Mouse (Mus musculus) hindbrain, embryonic 12.5 days (tissue): ENCODE results near the gene Cfap74. TPM values are rescaled to one million over a fixed set of nuclear protein-coding genes. Genes with fewer than 3 reads are reported as not detected.

Source experiments
- ATAC-seq: fragments of 200-750 bp; cut with Nextera tagmentation; 2 replicates; pipeline ENCODE4 v1.8.0; 2017; ENCODE audit warnings: moderate TSS enrichment; ENCODE audit not compliant: low FRiP score
- H3K27ac ChIP-seq: fragments of 300-500 bp; sonication (generic); 2 replicates; pipeline ENCODE4 v1.5.1; 2016; ENCODE audit warnings: mild to moderate bottlenecking
- H3K27me3 ChIP-seq: fragments of 300-500 bp; sonication (generic); 2 replicates; pipeline ENCODE4 v1.6.1; 2016; ENCODE audit warnings: mild to moderate bottlenecking
- H3K36me3 ChIP-seq: fragments of 300-500 bp; sonication (generic); 2 replicates; pipeline ENCODE4 v1.6.1; 2016; ENCODE audit warnings: mild to moderate bottlenecking
- H3K4me1 ChIP-seq: fragments of 300-500 bp; sonication (generic); 2 replicates; pipeline ENCODE4 v1.6.1; 2016
- H3K4me2 ChIP-seq: fragments of 300-500 bp; sonication (generic); replicated peaks from 2 replicates; pipeline ENCODE4 v1.6.1; 2016; ENCODE audit warnings: mild to moderate bottlenecking
- H3K4me3 ChIP-seq: fragments of 300-500 bp; sonication (generic); 2 replicates; pipeline ENCODE4 v1.5.1; 2016; ENCODE audit warnings: mild to moderate bottlenecking
- H3K9ac ChIP-seq: fragments of 300-500 bp; sonication (generic); 2 replicates; pipeline ENCODE4 v1.6.1; 2016; ENCODE audit warnings: mild to moderate bottlenecking, moderate library complexity
- H3K9me3 ChIP-seq: fragments of 300-500 bp; sonication (generic); replicated peaks from 2 replicates; pipeline ENCODE4 v1.6.1; 2016; ENCODE audit warnings: mild to moderate bottlenecking
- WGBS: fragments of 180-500 bp; shearing (Covaris S2); methylation state at CpG from one replicate; pipeline ENCODE4 v1.1.7; 2016; 5-methylcytosine and 5-hydroxymethylcytosine counted together
- polyA plus RNA-seq: library from polyadenylated mRNA; unstranded; fragments of >200 nt; fragmentation: Nextera tagmentation; extraction: Ambion mirVana; gene quantifications from 2 replicates; pipeline ENCODE4 v1.2.1, GENCODE M21; 2016

Gene Cfap74
- polyA plus RNA-seq, 1 experiment from 2014 or later: 6.3 TPM

DNA sequence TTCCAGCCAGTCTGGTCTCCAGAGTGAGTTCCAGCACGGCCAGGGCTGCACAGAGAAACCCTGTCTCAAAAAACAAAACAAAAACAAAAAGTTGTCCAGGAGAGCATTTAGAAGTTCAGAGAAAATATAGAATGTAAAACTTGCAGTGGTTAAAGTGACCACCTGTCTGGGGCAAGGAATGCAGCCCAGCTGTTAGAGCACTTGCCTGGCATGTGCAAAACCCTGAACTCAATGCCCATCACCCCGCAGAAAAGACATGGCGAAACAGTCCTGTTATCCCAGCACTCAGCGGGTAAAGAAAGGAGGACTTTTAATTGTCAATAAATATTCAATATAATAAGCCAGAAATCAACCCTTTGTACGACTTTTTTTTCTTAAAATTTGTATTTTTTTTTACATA, 49.6 kb downstream of the Cfap74 start:
- Histone ChIP-seq H3K27me3 (no peaks in the 10 kb centered on the region), H3K4me2 (no peak overlapping the region), H3K9ac (no peak overlapping the region), H3K4me3 (no peak overlapping the region), H3K27ac (no peak overlapping the region), H3K36me3 (no peaks in the 10 kb centered on the region), H3K4me1 (no peaks in the 10 kb centered on the region), H3K9me3 (no peaks in the 10 kb centered on the region)
- ATAC-seq: no peak
- WGBS: 79% methylated on average over 5 of the region's 5 CpGs

DNA sequence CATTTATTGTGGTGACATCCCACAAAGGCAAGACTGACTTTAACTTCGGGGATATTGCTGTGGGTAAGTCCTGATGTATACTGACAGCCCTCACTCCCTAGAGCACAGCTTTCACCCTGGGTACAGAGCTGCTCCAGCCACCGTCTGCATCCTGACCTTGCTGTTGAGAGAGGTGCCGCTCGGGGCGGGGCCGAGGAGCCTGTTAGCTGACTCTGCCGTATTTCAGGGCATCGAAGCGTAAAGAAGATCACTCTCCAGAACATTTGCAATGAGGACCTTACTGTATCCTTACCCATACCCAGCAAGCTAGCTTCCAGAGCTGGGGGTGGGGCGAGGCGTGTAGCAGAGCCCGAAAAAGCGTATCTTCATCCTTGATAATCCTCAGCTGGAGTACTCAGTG, 54.1 kb downstream of the Cfap74 start:
- no peaks in the 10 kb centered on the region for H3K9me3 ChIP-seq
- no peaks in the 10 kb centered on the region for H3K4me1 ChIP-seq
- 78% methylated on average over 13 of the region's 13 CpGs for WGBS
- no peaks in the 10 kb centered on the region for H3K36me3 ChIP-seq
- H3K9ac ChIP-seq: no peak overlapping the region
- H3K4me3 ChIP-seq: no peak overlapping the region
- H3K27ac ChIP-seq: no peak overlapping the region
- no peak overlapping the region for H3K4me2 ChIP-seq
- no peak for ATAC-seq
- H3K27me3 ChIP-seq: no peaks in the 10 kb centered on the region

DNA sequence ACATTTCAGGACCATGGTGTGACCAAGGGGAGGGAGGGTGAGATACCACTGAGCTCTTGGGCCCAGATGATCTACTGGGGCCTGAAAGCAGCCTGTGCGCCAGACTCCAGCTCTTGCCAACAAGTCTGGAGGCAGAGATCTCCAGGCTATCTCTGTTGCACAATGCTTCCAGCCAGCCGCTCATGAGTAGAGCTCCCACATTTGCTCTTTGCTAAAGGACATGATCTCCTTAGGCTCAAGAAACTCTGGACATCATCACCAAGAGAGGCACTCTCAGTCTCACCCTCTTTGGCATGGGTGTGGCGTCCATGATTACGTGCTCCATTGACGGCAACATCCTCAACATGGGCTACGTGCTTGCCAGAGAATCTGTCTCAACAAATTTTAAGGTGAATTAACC, 54.6 kb downstream of the Cfap74 start:
- no peak overlapping the region for H3K4me3 ChIP-seq
- 87% methylated on average over 6 of the region's 6 CpGs for whole genome bisulfite sequencing

DNA sequence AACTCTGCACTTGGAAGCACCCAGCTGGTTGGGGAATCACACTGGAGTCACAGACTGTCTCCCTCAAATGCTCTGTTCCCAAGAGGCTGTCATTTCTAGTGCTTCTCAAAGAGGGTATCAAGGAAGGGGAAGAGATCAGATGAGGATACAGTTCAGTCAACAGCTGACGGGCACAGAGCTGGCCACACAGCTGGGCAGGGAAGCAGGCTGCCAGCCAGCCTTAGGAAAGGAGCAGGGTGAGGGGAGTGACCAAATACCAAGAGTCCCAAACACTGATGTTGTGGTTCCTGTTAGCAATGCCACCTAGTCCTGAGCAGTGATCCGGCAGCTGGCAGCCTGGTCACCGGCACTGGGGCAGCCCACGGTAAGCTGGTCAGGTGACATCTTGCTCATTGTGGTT, 55.1 kb downstream of the Cfap74 start:
- Histone ChIP-seq H3K27me3 (no peaks in the 10 kb centered on the region), H3K36me3 (no peaks in the 10 kb centered on the region), H3K9ac (no peak overlapping the region), H3K9me3 (no peaks in the 10 kb centered on the region), H3K27ac (no peak overlapping the region), H3K4me2 (no peak overlapping the region), H3K4me1 (peaks cover 1% of the 10 kb centered on the region; the same call in 1 of the 2 replicates), H3K4me3 (no peak overlapping the region)
- ATAC-seq: no peak
- WGBS: 91% methylated on average over 4 of the region's 4 CpGs

More for the DNA sequence above, 54.6 kb downstream of the Cfap74 start:
- Histone ChIP-seq H3K27ac (no peak overlapping the region), H3K9ac (no peak overlapping the region), H3K4me1 (no peaks in the 10 kb centered on the region), H3K27me3 (no peaks in the 10 kb centered on the region), H3K4me2 (no peak overlapping the region), H3K36me3 (no peaks in the 10 kb centered on the region), H3K9me3 (no peaks in the 10 kb centered on the region)
- ATAC-seq: no peak

DNA sequence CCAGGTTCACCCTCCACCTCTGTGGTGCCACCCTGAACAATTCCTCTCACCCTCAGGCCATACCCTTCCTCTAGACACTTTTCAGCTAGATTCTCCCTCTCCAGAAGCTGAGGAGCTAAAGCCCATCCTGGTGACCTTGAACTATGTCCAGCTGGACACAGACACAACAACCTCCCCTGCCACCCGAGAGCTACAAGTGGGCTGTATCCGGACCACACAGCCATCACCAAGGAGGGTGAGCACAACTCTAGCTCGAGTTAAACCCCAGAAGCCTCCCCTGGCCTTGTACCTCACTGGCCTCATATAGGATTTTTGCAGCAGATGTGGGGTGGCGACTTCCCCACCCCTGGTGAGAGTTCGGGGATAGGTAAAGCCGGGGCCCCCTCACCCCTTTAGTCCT, 56.6 kb downstream of the Cfap74 start:
- 77% methylated on average over 6 of the region's 6 CpGs for WGBS
- no peak overlapping the region for H3K27ac ChIP-seq
- ATAC-seq: no peak

DNA sequence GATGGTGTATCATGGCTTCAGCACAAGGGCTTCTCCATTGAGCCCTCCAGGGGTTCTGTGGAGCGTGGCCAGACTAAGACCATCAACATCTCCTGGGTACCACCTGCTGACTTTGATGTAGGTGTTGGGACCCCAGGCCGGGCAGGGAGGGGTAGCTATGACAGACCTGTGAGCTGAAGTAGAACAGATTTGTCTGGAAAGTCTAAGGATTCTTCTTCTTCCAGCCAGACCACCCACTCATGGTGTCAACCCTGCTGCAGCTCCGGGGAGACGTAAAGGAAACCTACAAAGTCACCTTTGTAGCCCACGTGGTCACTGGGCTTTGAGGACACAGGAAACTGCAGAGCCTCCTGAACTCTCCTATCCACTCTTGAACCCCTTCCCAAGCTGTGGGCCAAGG, 57.1 kb downstream of the Cfap74 start:
- no peak for ATAC-seq
- Histone ChIP-seq H3K4me1 (peaks cover 6% of the 10 kb centered on the region; the same call in 1 of the 2 replicates), H3K4me2 (no peak overlapping the region), H3K36me3 (no peaks in the 10 kb centered on the region), H3K27me3 (peaks cover 5% of the 10 kb centered on the region; the same call in 1 of the 2 replicates), H3K27ac (no peak overlapping the region), H3K9me3 (no peaks in the 10 kb centered on the region), H3K4me3 (no peak overlapping the region), H3K9ac (no peak overlapping the region)
- 90% methylated on average over 5 of the region's 5 CpGs for whole genome bisulfite sequencing

More for the DNA sequence above, 56.6 kb downstream of the Cfap74 start:
- Histone ChIP-seq H3K4me3 (no peak overlapping the region), H3K36me3 (no peaks in the 10 kb centered on the region), H3K27me3 (peaks cover 5% of the 10 kb centered on the region; the same call in 1 of the 2 replicates), H3K4me2 (no peak overlapping the region), H3K4me1 (peaks cover 6% of the 10 kb centered on the region; the same call in 1 of the 2 replicates), H3K9me3 (no peaks in the 10 kb centered on the region), H3K9ac (no peak overlapping the region)

DNA sequence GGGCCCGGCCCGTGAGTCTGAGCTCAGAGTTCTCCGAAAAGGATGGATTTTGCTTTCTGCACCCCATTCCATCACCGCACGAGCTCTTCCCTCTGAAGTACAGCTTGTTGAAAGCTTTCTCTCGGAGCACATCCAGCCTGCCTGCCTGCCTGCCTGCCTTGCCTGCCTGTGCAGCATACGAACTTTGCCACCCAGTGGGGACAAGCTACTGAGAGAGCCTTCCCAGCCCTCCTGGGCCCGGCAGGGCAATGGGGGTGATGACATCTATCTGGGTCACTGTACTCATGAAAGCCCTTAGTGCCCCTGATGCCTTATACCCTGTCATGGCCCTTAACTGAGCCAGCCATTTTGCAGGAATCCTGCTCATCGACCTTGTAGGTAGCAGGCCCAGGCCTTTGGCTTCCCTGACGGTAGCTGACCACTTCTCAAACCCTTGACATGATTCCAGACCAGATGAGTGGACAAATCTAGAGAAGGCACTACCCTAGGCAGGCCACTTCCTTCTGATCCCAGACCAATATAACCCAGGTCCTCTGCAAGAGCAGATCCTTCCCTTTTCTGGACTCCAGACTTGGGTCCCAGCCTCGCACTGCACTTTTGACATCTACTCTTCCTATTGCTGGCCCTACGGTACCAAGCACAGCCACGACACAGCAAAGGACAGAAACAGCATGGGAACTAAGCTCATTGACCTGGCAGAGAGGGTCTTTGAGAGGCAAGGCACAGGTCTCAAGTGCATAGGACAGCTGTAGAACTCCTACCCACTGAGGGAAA, 58.4 kb downstream of the Cfap74 start:
- Histone ChIP-seq H3K36me3 (no peaks in the 10 kb centered on the region), H3K4me3 (no peak overlapping the region), H3K9me3 (no peaks in the 10 kb centered on the region), H3K4me1 (peaks cover 6% of the 10 kb centered on the region; the same call in 1 of the 2 replicates), H3K27me3 (peaks cover 5% of the 10 kb centered on the region; the same call in 1 of the 2 replicates), H3K27ac (no peak overlapping the region), H3K4me2 (no peak overlapping the region), H3K9ac (no peak overlapping the region)
- 80% methylated on average over 13 of the region's 13 CpGs for WGBS
- ATAC-seq: no peak

DNA sequence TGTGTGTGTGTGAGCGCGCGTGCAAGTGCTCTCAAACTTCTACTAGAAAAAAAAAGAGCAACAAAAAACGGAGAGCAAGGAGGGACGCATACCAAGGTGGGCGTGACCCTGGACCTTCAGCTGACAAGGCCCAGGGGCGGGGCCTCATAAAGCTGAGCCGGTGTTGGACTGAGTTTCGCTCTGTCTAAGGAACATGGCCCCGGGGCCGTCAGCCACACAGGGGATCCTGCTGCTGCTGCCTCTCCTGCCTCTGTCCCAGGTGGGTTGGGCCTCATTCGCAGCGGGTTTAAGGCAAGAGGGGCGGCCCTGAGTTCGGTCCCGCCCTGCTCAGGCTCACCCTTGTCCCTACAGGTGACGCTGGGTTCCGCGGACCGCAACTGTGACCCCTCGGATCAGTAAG, 60.0 kb downstream of the Cfap74 start, which contains the start of gene Tmem52:
Tmem52 (plus strand) TSS at position 163 of the 400 bp plus-strand sequence.
- ATAC-seq: 0 out of 2 replicates have a peak, but pooled peaks have one; percentile 13
- no peak within 1 kb of the TSS for H3K27ac ChIP-seq
- peak within 1 kb of the TSS; percentile 38 for H3K4me2 ChIP-seq
- peaks cover 8% of the 10 kb centered on the region; the same call in 1 of the 2 replicates for H3K27me3 ChIP-seq
- peaks cover 6% of the 10 kb centered on the region; the same call in 1 of the 2 replicates for H3K4me1 ChIP-seq
- no peaks in the 10 kb centered on the region for H3K9me3 ChIP-seq
- no peak within 1 kb of the TSS for H3K4me3 ChIP-seq
- 11% methylated on average over 21 of the region's 21 CpGs for WGBS
- no peak within 1 kb of the TSS for H3K9ac ChIP-seq
- no peaks in the 10 kb centered on the region for H3K36me3 ChIP-seq

DNA sequence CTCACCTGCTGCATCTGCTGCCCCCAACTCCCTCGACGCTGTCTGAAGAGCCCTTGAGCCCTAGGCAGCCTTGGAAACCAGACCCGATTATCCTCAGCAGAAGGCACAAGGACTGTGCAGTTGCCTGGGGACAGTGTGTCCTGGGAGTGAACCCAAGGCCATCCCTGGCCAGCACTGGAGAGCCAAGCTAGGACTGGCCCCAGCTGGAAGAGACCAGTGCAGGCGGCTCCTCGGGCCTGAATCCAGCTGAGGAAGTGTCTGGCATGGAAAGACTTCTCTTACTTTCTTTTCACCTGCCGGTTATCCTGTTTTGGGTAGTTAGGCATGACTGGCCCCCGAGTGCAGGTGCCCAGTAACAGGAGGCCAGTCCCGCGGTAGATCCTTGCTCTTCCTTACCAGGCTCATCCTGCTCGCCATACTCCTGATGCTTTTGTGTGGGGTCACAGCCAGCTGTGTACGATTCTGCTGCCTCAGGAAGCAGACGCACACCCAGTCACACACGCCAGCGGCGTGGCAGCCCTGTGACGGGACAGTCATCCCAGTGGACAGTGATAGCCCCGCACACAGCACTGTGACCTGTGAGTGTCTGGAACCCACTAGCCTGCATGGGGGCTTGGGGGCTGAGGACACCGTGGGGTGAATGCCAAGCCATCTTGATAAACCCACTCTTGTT, 60.7 kb downstream of the Cfap74 start:
- Histone ChIP-seq H3K4me3 (no peak overlapping the region), H3K9ac (no peak overlapping the region), H3K4me2 (no peak overlapping the region), H3K36me3 (no peaks in the 10 kb centered on the region), H3K27ac (no peak overlapping the region), H3K9me3 (no peaks in the 10 kb centered on the region), H3K4me1 (peaks cover 6% of the 10 kb centered on the region; the same call in 1 of the 2 replicates), H3K27me3 (peaks cover 8% of the 10 kb centered on the region; the same call in 1 of the 2 replicates)
- ATAC-seq: no peak
- WGBS: 82% methylated on average over 18 of the region's 18 CpGs

DNA sequence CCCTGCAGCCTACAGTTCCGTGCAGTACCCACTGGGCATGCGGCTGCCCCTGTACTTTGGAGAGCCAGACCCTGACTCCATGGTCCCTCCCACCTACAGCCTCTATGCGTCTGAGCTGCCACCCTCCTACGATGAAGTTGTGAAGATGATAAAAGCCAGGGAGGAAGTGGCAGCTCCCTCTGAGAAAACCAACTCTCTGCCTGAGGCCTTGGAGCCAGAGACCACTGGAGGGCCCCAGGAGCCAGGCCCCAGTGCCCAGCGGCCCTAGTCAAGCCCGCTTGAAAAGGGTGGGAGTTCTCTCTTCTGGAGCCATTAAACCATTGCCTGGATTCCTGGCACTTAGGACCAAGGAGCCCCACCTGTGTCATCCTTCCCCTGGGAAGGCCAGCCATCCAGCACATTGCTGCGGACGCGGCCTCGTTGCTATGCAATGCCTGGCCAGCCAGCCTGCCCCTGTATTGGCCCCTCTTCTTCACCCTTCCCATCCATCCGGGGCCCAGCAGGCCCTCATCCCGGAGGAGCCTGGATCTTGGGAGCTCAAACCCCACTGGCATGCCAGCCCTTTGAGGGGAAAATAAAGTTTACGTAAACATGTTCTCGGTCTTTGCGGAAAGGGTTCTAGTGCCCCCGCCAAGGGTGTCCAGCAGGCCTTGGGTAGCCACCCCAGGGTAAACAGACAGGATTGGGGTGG, 61.4 kb downstream of the Cfap74 start:
- Histone ChIP-seq H3K4me2 (no peak overlapping the region), H3K36me3 (no peaks in the 10 kb centered on the region), H3K4me3 (no peak overlapping the region), H3K9me3 (no peaks in the 10 kb centered on the region), H3K9ac (no peak overlapping the region), H3K27ac (no peak overlapping the region), H3K4me1 (peaks cover 6% of the 10 kb centered on the region; the same call in 1 of the 2 replicates), H3K27me3 (peaks cover 8% of the 10 kb centered on the region; the same call in 1 of the 2 replicates)
- WGBS: 80% methylated on average over 16 of the region's 16 CpGs
- ATAC-seq: no peak

DNA sequence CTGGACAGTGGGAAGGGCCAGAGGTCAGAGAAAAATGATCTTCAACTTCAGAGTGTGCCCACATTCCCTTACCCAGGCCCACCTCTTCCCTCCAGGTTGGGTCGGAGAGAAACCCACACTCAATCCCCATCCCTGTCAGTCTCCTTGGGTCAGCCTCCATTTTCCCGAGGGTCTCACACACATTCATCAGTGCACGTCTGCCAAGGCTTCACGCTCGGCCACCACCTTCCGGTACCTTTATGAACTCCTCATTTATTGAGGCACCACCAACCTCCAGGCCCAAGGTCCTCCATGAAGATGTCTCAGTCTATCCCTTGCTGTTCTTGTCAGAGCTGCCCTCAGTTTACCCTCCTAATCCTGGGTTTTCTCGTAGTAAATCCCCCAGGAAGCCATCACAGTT, 62.0 kb downstream of the Cfap74 start:
- H3K4me3 ChIP-seq: no peak overlapping the region
- H3K27me3 ChIP-seq: peaks cover 8% of the 10 kb centered on the region; the same call in 1 of the 2 replicates
- no peaks in the 10 kb centered on the region for H3K36me3 ChIP-seq
- H3K4me1 ChIP-seq: peaks cover 6% of the 10 kb centered on the region; the same call in 1 of the 2 replicates
- no peak overlapping the region for H3K9ac ChIP-seq
- H3K27ac ChIP-seq: no peak overlapping the region
- H3K4me2 ChIP-seq: no peak overlapping the region
- H3K9me3 ChIP-seq: no peaks in the 10 kb centered on the region
- ATAC-seq: no peak
- WGBS: 82% methylated on average over 7 of the region's 7 CpGs

DNA sequence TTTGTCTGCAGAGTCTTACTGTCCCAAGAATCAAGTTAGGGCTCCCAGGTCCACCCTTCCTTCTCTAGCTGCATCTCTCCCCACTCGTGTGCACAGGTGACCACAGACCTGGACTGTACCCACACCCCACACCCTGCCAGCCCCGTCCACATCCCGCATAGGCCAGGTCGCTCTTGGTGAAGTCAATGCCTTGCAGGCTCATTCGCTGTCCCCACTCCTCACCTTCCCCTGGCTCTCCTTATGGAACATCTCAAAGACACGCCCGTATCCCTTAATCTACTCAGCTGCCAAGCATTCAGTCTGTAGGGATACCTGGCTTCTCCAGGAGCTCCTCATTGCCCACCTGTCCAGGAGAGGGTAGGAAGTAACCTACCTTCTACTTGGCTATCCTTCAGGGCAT, 62.4 kb downstream of the Cfap74 start:
- H3K9ac ChIP-seq: no peak overlapping the region
- H3K36me3 ChIP-seq: no peaks in the 10 kb centered on the region
- WGBS: 92% methylated on average over 7 of the region's 7 CpGs
- peaks cover 6% of the 10 kb centered on the region; the same call in 1 of the 2 replicates for H3K4me1 ChIP-seq
- H3K27me3 ChIP-seq: peaks cover 8% of the 10 kb centered on the region; the same call in 1 of the 2 replicates
- no peak for ATAC-seq
- H3K9me3 ChIP-seq: no peaks in the 10 kb centered on the region
- H3K27ac ChIP-seq: no peak overlapping the region
- no peak overlapping the region for H3K4me3 ChIP-seq
- no peak overlapping the region for H3K4me2 ChIP-seq
